Mouse (Mus musculus) liver, adult (tissue): ENCODE results near the gene Pdgfc.

Experiments
- GATA4 ChIP-seq: IDR thresholded peaks from 2 replicates; pipeline ENCODE4 v1.6.1; 2014; ENCODE audit warnings: mild to moderate bottlenecking, low read length; ENCODE audit not compliant: insufficient replicate concordance

The Pdgfc gene

DNA sequence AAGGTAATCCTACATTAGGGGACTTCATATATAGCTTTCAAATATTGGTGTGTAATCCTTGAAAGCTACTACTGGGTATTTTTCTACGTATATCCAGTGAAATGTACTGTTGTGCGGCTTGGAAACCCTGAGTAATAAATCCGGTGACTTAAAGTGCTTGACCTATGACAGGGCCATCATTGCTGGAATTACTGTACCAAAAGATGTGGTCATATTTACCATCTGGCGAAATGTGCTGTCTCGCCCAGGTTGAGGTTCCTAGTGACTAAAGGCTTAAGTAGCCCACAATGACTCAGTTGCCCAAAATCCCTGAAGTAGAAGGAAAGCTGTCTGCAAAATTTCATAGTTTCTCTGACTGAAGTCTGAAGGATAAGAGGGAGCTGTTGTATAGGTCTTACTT, 127.9 kb downstream of the Pdgfc start:
- no peak for TF ChIP-seq GATA4

DNA sequence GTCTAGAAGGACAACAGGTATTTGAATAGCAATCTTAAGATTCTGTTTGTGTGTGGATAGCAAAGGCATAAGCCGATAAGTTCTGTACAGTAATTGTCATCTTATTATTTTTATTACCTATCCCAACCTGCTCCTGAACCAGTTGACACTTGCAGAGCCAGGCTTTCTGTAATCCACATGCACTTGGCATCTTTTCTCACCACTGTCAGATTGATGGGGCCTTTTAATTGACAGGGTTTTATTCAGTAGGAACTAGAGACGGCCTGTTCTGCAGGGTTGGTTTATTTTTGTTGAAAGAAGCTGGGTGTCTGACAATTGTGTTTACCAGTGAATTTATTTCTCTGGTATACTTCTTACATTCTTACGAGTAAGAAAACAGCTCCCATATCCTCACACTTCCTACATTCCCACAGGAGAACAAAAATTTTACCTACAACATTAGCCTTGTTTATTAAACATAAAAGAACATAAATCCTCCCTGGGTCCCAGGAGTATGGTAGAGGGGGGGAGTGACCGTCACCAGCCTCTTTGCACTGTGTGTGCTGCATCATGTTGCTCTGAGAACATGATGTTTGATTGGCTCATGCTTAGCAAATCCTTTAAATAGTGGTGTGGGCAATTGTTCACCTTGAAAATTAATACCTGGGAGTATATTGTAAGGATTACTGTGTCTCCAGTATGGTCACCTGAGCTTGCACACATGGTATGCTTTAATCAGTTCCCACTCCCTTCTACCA, 134.0 kb downstream of the Pdgfc start:
- no peak for TF ChIP-seq GATA4

DNA sequence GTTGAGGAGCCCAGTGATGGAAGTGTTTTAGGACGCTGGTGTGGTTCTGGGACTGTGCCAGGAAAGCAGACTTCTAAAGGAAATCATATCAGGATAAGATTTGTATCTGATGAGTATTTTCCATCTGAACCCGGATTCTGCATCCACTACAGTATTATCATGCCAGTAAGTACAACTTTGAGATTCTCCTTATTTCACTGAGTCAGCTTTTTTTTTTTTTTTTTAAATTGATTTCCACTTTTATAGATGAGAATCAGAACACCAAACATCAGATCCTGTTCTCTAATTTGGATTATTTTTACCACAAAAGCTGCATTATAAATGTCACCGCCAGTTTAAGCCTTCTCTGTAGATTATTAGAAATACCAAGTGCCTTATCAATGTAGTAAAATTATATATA, 138.6 kb downstream of the Pdgfc start:
- no peak for TF ChIP-seq GATA4

DNA sequence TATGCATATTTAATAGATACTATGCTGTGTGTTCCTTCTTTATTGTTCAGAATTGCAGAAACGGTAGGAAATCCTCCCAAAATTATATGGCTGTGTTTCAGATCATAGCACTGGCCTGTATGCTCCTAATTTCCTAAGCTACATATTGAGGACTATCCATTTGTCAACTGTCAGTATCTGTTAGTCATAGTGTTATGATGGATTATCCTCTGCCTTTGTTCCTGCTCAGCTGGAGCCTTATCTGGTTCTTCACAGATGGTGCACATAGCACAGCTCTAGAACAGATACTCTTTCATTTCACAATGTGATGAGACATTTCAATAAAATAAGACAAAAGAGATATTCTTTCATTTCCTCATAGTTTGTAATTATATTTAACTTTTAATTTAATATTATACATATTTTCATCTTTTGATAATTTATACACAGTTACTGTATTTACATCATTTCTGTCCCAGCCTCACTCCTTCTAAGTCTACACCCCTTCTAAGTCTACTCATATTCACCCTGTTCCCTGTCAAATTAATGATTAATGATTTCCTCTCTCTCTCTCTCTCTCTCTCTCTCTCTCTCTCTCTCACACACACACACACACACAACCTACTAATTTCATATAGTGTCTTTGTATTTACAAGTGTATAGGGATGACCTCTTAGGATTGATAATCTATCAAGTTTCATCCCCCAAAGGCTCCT, 145.2 kb downstream of the Pdgfc start:
- no peak for TF ChIP-seq GATA4

DNA sequence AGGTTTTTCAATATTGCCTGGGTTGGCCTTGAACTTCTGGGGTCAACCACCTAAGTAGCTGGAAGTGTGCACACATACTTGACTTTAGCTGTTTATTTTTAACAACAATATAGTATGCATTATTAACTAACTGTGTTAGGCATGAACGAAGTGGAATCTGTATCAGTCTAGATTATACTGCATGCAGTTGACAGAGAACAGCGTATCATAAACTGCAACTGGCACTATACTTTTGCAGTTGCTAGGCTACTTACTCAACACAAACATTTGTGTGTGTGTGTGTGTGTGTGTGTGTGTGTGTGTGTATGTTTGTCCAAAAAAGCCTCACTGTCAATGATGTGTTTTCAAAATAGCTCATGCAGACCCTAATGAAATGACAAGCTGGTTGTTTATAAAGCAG, 160.7 kb downstream of the Pdgfc start:
- no peak for TF ChIP-seq GATA4

DNA sequence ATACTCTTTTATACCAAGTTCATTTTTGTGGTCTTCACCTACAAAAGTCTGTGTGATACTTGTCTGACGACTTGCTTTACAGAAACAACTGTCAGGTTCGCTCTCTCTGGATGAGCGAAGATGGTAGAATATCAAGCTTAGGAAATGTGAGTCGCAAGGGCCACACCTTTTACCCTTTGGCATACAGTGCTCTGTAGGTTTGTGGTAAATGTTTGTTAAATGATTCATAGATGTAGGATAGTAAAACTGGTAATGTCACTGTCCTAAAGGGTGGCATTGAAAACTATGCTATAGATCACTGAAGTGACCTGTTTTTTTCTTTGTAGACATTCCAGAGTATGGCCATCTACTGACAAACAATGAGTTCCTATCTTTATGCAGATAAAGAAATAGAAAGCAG, 161.4 kb downstream of the Pdgfc start:
- no peak for TF ChIP-seq GATA4

DNA sequence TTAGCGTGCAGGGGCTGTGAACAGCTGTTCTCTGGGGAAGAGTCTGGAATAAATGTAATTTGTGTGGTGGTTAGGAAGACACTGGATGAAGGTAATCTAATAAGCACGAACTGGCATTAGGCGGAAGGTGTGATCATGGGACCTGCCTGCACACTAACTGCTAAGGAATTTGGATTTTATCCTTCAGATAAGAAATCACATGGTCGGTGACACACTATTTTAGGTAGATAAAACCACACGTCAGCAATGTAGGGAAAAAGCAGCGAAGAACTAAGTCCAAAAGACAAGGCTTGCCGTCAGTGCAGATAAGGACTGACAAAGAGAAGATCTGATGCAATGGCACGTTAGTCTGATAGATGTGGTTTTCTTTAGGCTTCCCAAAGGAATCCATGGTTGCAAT, 164.4 kb downstream of the Pdgfc start:
- TF ChIP-seq GATA4, result no peak

DNA sequence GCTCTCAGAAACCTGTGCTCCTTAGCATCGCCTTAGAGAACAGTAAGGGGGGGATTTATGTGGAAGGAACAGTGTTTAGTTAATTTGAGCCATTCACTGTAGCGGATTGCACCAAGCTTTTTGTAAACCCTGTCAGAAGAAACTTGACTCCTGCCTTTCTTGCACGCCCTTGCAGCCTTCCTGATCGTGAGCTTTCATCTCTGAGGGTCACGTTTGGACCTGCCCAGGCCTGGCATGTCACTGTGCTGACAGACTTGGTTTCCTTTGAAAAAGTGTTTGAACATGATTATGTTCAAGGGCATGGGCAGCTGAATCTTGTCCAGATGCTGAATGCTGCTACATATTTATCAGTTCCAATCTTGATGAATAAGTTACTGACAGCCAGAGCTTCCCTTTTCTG, 169.0 kb downstream of the Pdgfc start:
- TF ChIP-seq GATA4, result no peak

DNA sequence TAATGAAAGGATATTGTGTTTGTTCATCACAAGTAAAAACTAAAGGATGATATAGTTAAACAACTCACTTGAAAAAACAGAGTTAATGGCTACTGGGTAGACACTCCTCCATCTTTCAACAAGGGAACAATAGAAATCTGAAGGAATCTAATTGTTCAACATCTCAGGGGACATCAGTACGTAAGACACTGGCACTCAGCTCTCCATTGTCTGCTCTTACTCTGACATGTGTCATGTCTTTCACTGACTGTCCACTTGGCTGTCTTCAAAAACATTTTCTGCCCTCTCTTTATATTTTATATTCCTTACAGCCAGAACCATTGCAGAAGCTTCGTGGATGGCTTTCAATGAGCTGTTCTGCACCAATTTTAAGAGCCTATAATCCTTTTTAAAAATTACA, 172.0 kb downstream of the Pdgfc start:
- TF ChIP-seq GATA4, result no peak

DNA sequence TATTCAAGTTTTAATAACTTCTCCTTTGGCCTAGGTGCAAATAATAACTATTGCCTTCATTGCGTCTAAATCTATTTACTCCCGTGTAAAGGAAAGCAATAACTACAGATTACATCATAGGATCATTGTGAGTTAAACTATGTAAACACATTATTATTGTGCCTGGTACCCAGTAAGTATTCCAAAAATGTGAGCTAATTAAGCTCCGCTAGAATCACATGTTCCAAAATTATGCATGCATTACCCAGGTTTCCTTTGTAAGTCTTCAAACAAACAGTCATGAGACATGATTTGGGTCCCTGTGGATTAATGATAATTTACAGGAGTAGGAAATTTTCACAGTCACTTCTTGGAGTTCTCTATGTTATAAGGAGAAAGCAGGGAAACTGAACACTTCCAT, 174.9 kb downstream of the Pdgfc start:
- no peak for TF ChIP-seq GATA4

DNA sequence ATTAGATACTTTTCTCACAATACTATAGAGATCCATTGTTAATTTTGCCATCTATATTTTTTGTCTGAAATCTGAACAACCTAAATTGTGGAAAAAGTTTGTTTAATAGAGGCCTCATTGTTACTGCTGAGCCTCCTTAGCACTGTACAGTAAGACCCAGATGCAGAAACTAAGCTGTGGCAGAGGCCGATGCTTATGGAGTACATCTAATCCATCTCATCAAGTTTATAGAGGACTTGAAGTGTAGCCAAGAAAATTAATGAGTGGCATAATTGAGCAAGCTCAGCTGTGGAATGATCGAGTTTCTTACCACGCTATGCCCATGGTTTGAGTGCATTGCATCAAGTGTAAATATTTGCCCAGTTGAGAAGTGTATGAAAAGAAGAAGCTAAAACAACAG, 175.4 kb downstream of the Pdgfc start:
- TF ChIP-seq GATA4, result no peak

DNA sequence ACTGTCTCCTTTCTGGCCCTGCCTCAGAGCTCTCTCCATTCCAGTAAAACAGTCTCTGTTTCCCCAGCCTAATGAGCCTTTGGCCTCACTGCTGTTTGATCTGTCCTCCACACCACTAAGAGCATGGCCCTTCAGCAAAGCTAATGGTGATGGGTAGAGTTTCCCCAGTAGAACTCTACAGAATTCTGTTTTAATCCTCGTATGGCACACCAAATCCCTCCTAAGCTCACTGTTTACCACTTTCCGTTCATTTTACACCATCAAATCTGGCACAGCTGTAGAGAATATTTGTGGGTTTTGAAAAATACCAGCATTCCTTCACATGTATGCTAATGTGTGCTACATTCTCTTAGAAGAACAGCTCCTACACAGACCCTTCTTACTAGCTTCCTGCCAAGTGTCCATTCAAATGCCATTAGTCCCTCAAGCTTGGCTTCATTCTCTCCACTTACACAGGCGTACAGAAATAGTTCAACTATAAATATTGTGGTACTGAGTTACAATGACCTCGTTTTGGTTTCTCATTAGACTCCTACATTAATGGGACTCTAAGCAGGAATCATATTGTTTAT, 179.4 kb downstream of the Pdgfc start:
- no peak for TF ChIP-seq GATA4

DNA sequence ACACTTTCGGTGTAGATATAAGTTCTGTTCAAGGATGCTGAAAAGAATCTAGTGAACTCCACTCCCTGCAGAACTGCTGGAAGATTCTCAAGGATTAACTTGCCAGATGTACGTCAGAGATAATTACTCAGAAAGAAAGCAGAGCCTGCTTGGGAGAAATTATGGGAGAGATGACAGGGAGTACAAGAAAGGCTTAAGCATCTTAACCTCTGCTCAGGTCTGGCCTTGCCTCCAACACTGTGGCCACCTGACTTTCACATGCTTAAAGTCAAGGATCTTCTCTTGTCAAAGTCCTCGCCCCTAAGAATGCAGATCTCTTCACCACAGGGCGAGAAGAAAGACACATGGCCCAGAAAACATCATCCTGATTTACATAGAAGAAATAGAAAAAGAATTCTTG, 185.5 kb downstream of the Pdgfc start:
- no peak for TF ChIP-seq GATA4

DNA sequence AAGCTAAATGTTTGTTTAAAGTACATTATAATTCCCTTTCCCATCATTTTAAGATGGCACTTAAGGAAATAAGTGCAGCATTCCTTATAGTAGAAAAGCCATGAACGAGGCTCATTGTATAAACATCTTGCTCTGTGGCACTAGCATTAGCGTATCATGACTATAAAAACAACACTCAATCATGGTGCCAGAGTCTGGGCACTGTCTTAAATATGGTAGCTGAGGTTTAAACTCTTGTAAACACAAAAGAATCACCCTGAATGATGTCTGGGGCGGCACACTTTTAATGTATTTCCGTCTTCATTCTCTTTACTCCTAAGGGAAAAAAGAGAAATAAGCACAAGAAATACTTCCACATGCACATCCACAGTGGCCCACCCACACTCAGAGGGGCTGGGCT, 192.1 kb downstream of the Pdgfc start:
- TF ChIP-seq GATA4, result no peak

DNA sequence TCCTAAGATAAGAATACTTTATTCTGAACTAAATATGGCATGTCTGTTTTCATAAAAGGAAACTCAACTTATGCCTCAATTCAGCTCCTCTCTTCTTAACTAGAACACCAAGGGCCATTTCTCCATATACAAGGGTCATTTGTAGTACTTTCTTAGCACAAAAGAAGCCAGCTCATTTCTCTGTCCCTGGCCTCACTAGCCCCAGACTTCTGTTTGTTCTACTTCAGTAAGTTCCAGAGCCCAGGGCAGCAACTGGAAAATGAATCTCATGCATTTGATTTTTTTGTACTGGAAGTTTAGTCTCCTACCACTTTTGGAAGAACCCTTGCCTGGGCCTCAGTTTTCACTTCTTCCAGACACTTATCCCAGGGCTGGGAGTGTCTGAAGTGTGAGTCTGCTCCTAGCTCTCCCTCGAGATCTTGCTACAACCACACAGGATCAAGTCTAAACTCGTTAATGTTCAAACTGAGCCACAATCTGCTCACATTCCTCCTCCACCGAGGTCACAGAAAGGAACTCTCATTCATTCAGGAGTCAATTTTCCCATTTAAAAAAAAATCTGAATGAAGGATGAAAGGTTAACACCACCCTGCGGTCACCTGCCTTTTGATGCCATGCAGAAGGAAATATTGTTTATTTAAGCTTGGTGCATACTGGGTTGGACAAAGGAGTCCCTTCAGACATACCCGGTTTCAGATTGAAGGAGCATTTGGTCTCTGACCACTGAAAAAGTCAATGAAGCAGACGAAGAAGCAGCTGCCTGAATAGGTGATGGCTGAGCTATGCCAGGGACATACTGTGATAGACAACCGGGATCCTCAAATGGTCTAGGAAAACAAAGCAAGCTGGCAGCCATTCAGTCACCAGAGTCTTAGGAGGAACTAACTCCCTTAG, 206.7 kb downstream of the Pdgfc start:
- no peak for TF ChIP-seq GATA4
